Mouse (Mus musculus): ENCODE results near the gene Ypel2. TPM values are rescaled to one million over a fixed set of nuclear protein-coding genes. Genes with fewer than 3 reads are reported as not detected.

The Ypel2 gene
- polyA plus RNA-seq, 1 experiment from 2014 or later: 10.6 TPM

- H3K9me3 ChIP-seq (replicated peaks; ENCODE audit: low read length): no peaks in the 10 kb centered on the region
- 96% methylated on average over 2 of the region's 2 CpGs for WGBS
- ATAC-seq (replicated peaks; ENCODE audit: low FRiP score, low read depth) (no peak), DNase-seq (ENCODE audit: low spot score) (no peak)
- H3K4me3 ChIP-seq (replicated peaks; ENCODE audit: low read depth, low read length): no peak overlapping the region
- H3K36me3 ChIP-seq (ENCODE audit: insufficient read depth, low read length): no peaks in the 10 kb centered on the region
- H3K27ac ChIP-seq: no peak overlapping the region
- H3K4me2 ChIP-seq (ENCODE audit: low read length): no peak overlapping the region
- H3K27me3 ChIP-seq (ENCODE audit: insufficient read depth, low read length): no peaks in the 10 kb centered on the region
- TF ChIP-seq CTCF (IDR thresholded peaks at IDR 0.05; ENCODE audit: low read depth): peak; percentile 25; the same call in 1 of the 2 replicates
- no peaks in the 10 kb centered on the region for H3K4me1 ChIP-seq (replicated peaks; ENCODE audit: insufficient read depth, low read length)
- no peak overlapping the region for H3K9ac ChIP-seq (ENCODE audit: low read depth, low read length)
Measured at GRCm38 (mm10) chr11:86917536-86917935, 76.0 kb downstream of the Ypel2 start.

GRCm38 (mm10) chr11:86916596-86917249 is 76.8 kb downstream of the Ypel2 start:
- ATAC-seq (replicated peaks; ENCODE audit: low FRiP score, low read depth): no peak
- 79% methylated on average over 8 of the region's 8 CpGs for WGBS
- no peaks in the 10 kb centered on the region for H3K9me3 ChIP-seq (replicated peaks; ENCODE audit: low read length)
- no peak for DNase-seq (ENCODE audit: low spot score)
- H3K9ac ChIP-seq (ENCODE audit: low read depth, low read length): no peak overlapping the region
- no peak overlapping the region for H3K27ac ChIP-seq
- no peaks in the 10 kb centered on the region for H3K36me3 ChIP-seq (ENCODE audit: insufficient read depth, low read length)
- no peak overlapping the region for H3K4me2 ChIP-seq (ENCODE audit: low read length)
- no peak overlapping the region for H3K4me3 ChIP-seq (replicated peaks; ENCODE audit: low read depth, low read length)
- TF ChIP-seq CTCF (IDR thresholded peaks at IDR 0.05; ENCODE audit: low read depth): no peak
- no peaks in the 10 kb centered on the region for H3K27me3 ChIP-seq (ENCODE audit: insufficient read depth, low read length)
- H3K4me1 ChIP-seq (replicated peaks; ENCODE audit: insufficient read depth, low read length): no peaks in the 10 kb centered on the region

DNA sequence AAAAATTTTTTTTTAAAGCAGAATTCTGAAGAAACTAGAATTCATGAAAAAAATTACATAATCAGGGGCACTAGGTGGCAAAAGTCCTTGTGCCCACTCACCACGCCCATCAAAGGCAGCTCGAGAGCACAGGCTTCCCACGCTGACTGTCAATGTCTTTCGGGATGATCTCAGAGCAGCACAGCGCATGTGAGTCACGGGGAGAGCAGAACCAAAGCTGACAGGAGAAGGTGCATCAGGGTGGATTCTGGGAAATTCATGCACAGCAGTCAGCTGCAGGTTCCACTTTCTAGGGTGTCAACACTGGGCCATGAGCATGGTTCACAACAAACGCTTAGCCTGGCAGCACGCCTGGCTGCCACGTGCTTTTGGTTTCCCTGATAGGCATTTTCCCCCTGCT is 79.2 kb downstream of the Ypel2 start:
- DNase-seq (ENCODE audit: low spot score) (no peak), ATAC-seq (replicated peaks; ENCODE audit: low FRiP score, low read depth) (no peak)
- Histone ChIP-seq H3K9me3 (replicated peaks; ENCODE audit: low read length) (no peaks in the 10 kb centered on the region), H3K4me1 (replicated peaks; ENCODE audit: insufficient read depth, low read length) (no peaks in the 10 kb centered on the region), H3K4me2 (ENCODE audit: low read length) (no peak overlapping the region), H3K4me3 (replicated peaks; ENCODE audit: low read depth, low read length) (no peak overlapping the region), H3K36me3 (ENCODE audit: insufficient read depth, low read length) (no peaks in the 10 kb centered on the region), H3K9ac (ENCODE audit: low read depth, low read length) (no peak overlapping the region), H3K27ac (no peak overlapping the region), H3K27me3 (ENCODE audit: insufficient read depth, low read length) (no peaks in the 10 kb centered on the region)
- WGBS: 81% methylated on average over 9 of the region's 9 CpGs
- no peak for TF ChIP-seq CTCF (IDR thresholded peaks at IDR 0.05; ENCODE audit: low read depth)

GRCm38 (mm10) chr11:86910244-86910643 is 83.3 kb downstream of the Ypel2 start:
- DNase-seq (ENCODE audit: low spot score): no peak
- Histone ChIP-seq H3K4me2 (ENCODE audit: low read length) (no peak overlapping the region), H3K9ac (ENCODE audit: low read depth, low read length) (no peak overlapping the region), H3K27me3 (ENCODE audit: insufficient read depth, low read length) (no peaks in the 10 kb centered on the region), H3K4me3 (replicated peaks; ENCODE audit: low read depth, low read length) (no peak overlapping the region), H3K36me3 (ENCODE audit: insufficient read depth, low read length) (no peaks in the 10 kb centered on the region), H3K27ac (no peak overlapping the region), H3K4me1 (replicated peaks; ENCODE audit: insufficient read depth, low read length) (no peaks in the 10 kb centered on the region), H3K9me3 (replicated peaks; ENCODE audit: low read length) (no peaks in the 10 kb centered on the region)
- 56% methylated on average over 4 of the region's 4 CpGs for WGBS
- TF ChIP-seq CTCF (IDR thresholded peaks at IDR 0.05; ENCODE audit: low read depth): no peak
- no peak for ATAC-seq (replicated peaks; ENCODE audit: low FRiP score, low read depth)

DNA sequence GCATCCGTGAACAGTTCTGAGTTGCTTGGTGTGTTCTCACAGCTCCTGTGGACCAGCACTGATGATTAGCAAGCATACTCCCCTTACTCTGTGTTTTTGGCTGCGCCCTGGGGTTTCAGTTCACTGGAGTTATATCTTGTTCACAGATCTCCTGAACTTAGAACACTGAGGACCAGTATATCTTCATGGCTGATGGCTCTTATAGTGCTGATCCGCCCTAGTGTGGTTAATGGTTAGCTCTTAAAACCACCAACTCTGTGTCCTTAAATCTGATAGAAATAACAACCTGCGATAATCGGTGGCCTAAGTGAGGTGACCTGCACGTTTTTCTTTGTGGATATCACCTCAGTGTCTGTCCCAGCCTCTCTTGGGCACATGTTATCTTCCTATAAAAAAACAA is 84.5 kb downstream of the Ypel2 start:
- no peak for ATAC-seq (replicated peaks; ENCODE audit: low FRiP score, low read depth)

GRCm38 (mm10) chr11:86907889-86908590 is 85.5 kb downstream of the Ypel2 start:
- Histone ChIP-seq H3K9ac (ENCODE audit: low read depth, low read length) (no peak overlapping the region), H3K4me3 (replicated peaks; ENCODE audit: low read depth, low read length) (no peak overlapping the region), H3K36me3 (ENCODE audit: insufficient read depth, low read length) (no peaks in the 10 kb centered on the region), H3K4me2 (ENCODE audit: low read length) (no peak overlapping the region), H3K4me1 (replicated peaks; ENCODE audit: insufficient read depth, low read length) (no peaks in the 10 kb centered on the region), H3K27ac (no peak overlapping the region), H3K9me3 (replicated peaks; ENCODE audit: low read length) (no peaks in the 10 kb centered on the region), H3K27me3 (ENCODE audit: insufficient read depth, low read length) (no peaks in the 10 kb centered on the region)
- ATAC-seq (replicated peaks; ENCODE audit: low FRiP score, low read depth) (no peak), DNase-seq (ENCODE audit: low spot score) (no peak)
- TF ChIP-seq CTCF (IDR thresholded peaks at IDR 0.05; ENCODE audit: low read depth): no peak
- WGBS: 64% methylated on average over 5 of the region's 5 CpGs

More for the DNA sequence above, 84.5 kb downstream of the Ypel2 start:
- Histone ChIP-seq H3K9ac (ENCODE audit: low read depth, low read length) (no peak overlapping the region), H3K9me3 (replicated peaks; ENCODE audit: low read length) (no peaks in the 10 kb centered on the region), H3K4me3 (replicated peaks; ENCODE audit: low read depth, low read length) (no peak overlapping the region), H3K36me3 (ENCODE audit: insufficient read depth, low read length) (no peaks in the 10 kb centered on the region), H3K27me3 (ENCODE audit: insufficient read depth, low read length) (no peaks in the 10 kb centered on the region), H3K4me2 (ENCODE audit: low read length) (no peak overlapping the region), H3K27ac (peak overlapping the region; percentile 68; the same call in 1 of the 2 replicates), H3K4me1 (replicated peaks; ENCODE audit: insufficient read depth, low read length) (no peaks in the 10 kb centered on the region)
- no peak for DNase-seq (ENCODE audit: low spot score)
- no peak for TF ChIP-seq CTCF (IDR thresholded peaks at IDR 0.05; ENCODE audit: low read depth)
- 57% methylated on average over 6 of the region's 6 CpGs for WGBS
